Mouse (Mus musculus): ENCODE data around the gene Unc5c. TPM values are rescaled to one million over a fixed set of nuclear protein-coding genes. Genes with fewer than 3 reads are reported as not detected.

Unc5c gene
- polyA plus RNA-seq, 1 experiment from 2014 or later, result 1.6 TPM

- Histone ChIP-seq H3K9ac (no peak overlapping the region), H3K36me3 (no peaks in the 10 kb centered on the region), H3K9me3 (replicated peaks) (no peaks in the 10 kb centered on the region), H3K4me3 (no peak overlapping the region), H3K4me2 (no peak overlapping the region), H3K4me1 (replicated peaks) (no peaks in the 10 kb centered on the region), H3K27me3 (no peaks in the 10 kb centered on the region), H3K27ac (no peak overlapping the region)
- WGBS, result 43% methylated on average over 5 of the region's 5 CpGs
- no peak for ATAC-seq (replicated peaks; ENCODE audit: insufficient number of reproducible peaks, insufficient read depth, low FRiP score, low read depth)
These were observed 46.4 kb downstream of the Unc5c start for GRCm38 (mm10) chr3:141511253-141512038.

DNA sequence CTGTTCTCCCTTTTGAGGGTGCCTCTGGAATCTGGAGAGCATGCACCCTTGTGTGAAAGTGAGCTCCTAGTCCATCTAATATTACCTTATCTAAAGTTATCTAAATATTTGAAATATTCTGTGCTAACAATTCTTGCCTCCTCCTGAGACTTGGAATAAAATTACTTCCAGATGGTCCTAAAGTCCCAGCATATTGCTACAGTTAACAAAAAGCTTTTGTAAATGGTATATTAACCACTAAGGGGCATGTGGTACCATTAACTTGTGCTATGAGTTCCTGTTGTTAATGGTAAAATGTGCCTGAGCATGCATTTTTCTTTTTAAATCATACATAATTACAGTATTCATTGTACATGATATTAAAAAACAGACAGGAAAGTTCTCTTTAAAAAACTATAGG, 63.7 kb downstream of the Unc5c start:
- Histone ChIP-seq H3K27me3 (no peaks in the 10 kb centered on the region), H3K9me3 (replicated peaks) (no peaks in the 10 kb centered on the region), H3K4me3 (no peak overlapping the region), H3K36me3 (no peaks in the 10 kb centered on the region), H3K9ac (no peak overlapping the region), H3K27ac (no peak overlapping the region), H3K4me1 (replicated peaks) (no peaks in the 10 kb centered on the region), H3K4me2 (no peak overlapping the region)
- ATAC-seq (replicated peaks; ENCODE audit: insufficient number of reproducible peaks, insufficient read depth, low FRiP score, low read depth), result no peak

DNA sequence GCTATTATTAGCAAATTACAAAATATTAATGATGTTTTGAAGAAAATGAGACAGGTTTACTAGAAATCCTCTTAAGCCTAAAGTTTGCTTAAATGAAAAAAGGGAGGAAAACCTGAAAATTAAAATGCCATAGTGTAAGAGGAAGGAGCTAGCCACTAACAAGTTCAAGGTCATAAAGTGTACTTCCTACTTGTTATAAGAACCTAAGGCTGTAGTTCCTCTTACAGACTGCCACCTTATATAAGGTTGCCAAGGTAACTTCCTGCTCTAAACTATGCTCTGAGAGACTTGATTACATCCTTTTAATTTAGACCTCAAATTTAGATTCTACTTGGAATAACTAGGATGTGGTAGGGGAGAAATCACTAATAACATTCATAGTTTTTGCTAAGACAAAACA, 64.6 kb downstream of the Unc5c start:
- ATAC-seq (replicated peaks; ENCODE audit: insufficient number of reproducible peaks, insufficient read depth, low FRiP score, low read depth), result no peak

GRCm38 (mm10) chr3:141533861-141534260, 68.8 kb downstream of the Unc5c start:
- H3K4me1 ChIP-seq (replicated peaks), result no peaks in the 10 kb centered on the region
- H3K36me3 ChIP-seq, result no peaks in the 10 kb centered on the region
- no peak overlapping the region for H3K27ac ChIP-seq
- H3K4me2 ChIP-seq, result no peak overlapping the region
- WGBS, result 82% methylated on average over 5 of the region's 5 CpGs
- no peak overlapping the region for H3K9ac ChIP-seq
- H3K4me3 ChIP-seq, result no peak overlapping the region
- ATAC-seq (replicated peaks; ENCODE audit: insufficient number of reproducible peaks, insufficient read depth, low FRiP score, low read depth), result no peak
- no peaks in the 10 kb centered on the region for H3K9me3 ChIP-seq (replicated peaks)
- no peaks in the 10 kb centered on the region for H3K27me3 ChIP-seq

More for the DNA sequence above, 64.6 kb downstream of the Unc5c start:
- no peaks in the 10 kb centered on the region for H3K9me3 ChIP-seq (replicated peaks)
- no peaks in the 10 kb centered on the region for H3K27me3 ChIP-seq
- H3K27ac ChIP-seq, result no peak overlapping the region
- no peak overlapping the region for H3K9ac ChIP-seq
- no peaks in the 10 kb centered on the region for H3K4me1 ChIP-seq (replicated peaks)
- no peaks in the 10 kb centered on the region for H3K36me3 ChIP-seq
- no peak overlapping the region for H3K4me2 ChIP-seq
- no peak overlapping the region for H3K4me3 ChIP-seq

GRCm38 (mm10) chr3:141536857-141537256, 71.8 kb downstream of the Unc5c start:
- H3K27me3 ChIP-seq, result no peaks in the 10 kb centered on the region
- H3K9ac ChIP-seq, result no peak overlapping the region
- no peak overlapping the region for H3K4me2 ChIP-seq
- no peak overlapping the region for H3K27ac ChIP-seq
- no peak for ATAC-seq (replicated peaks; ENCODE audit: insufficient number of reproducible peaks, insufficient read depth, low FRiP score, low read depth)
- no peaks in the 10 kb centered on the region for H3K9me3 ChIP-seq (replicated peaks)
- 46% methylated on average over 5 of the region's 5 CpGs for WGBS
- no peaks in the 10 kb centered on the region for H3K4me1 ChIP-seq (replicated peaks)
- H3K4me3 ChIP-seq, result no peak overlapping the region
- no peaks in the 10 kb centered on the region for H3K36me3 ChIP-seq

GRCm38 (mm10) chr3:141538120-141538519, 73.1 kb downstream of the Unc5c start:
- Histone ChIP-seq H3K4me1 (replicated peaks) (no peaks in the 10 kb centered on the region), H3K36me3 (no peaks in the 10 kb centered on the region), H3K27ac (no peak overlapping the region), H3K9ac (no peak overlapping the region), H3K27me3 (no peaks in the 10 kb centered on the region), H3K9me3 (replicated peaks) (no peaks in the 10 kb centered on the region), H3K4me2 (no peak overlapping the region), H3K4me3 (no peak overlapping the region)
- 79% methylated on average over 1 of the region's 1 CpGs for WGBS
- ATAC-seq (replicated peaks; ENCODE audit: insufficient number of reproducible peaks, insufficient read depth, low FRiP score, low read depth), result no peak

- Histone ChIP-seq H3K4me2 (no peak overlapping the region), H3K27ac (no peak overlapping the region), H3K9me3 (replicated peaks) (no peaks in the 10 kb centered on the region), H3K27me3 (no peaks in the 10 kb centered on the region), H3K9ac (no peak overlapping the region), H3K36me3 (no peaks in the 10 kb centered on the region), H3K4me3 (no peak overlapping the region), H3K4me1 (replicated peaks) (no peaks in the 10 kb centered on the region)
- ATAC-seq (replicated peaks; ENCODE audit: insufficient number of reproducible peaks, insufficient read depth, low FRiP score, low read depth), result no peak
- WGBS, result 79% methylated on average over 7 of the region's 7 CpGs
These were observed 75.7 kb downstream of the Unc5c start for GRCm38 (mm10) chr3:141540749-141541148.

DNA sequence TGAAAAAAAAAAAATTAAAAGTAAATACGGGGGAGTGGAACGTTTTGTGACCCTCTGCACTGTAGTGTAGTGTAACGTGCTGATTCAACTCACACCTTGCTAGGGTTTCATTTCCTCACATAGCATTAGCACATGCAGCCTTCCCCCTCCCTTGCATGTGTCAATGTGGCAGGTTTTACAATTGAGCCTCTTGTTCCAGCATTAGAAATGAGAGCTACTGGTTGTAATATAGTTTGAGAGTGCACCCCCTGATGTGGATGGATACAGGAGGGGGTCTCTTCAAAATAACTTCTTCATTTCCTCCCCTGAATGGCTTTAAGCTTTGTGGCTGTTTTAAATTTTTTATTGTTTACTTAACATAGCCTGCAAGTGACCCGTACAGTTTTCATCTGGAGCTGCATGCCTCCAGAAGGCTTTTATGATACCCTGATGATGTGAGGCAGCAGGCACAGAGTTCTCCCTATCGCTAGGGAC, 82.4 kb downstream of the Unc5c start:
- Histone ChIP-seq H3K9me3 (replicated peaks) (no peaks in the 10 kb centered on the region), H3K4me2 (no peak overlapping the region), H3K36me3 (no peaks in the 10 kb centered on the region), H3K27ac (no peak overlapping the region), H3K4me3 (no peak overlapping the region), H3K27me3 (no peaks in the 10 kb centered on the region), H3K9ac (no peak overlapping the region), H3K4me1 (replicated peaks) (no peaks in the 10 kb centered on the region)
- 46% methylated on average over 5 of the region's 5 CpGs for WGBS
- ATAC-seq (replicated peaks; ENCODE audit: insufficient number of reproducible peaks, insufficient read depth, low FRiP score, low read depth), result no peak

- H3K9ac ChIP-seq, result no peak overlapping the region
- H3K36me3 ChIP-seq, result no peaks in the 10 kb centered on the region
- H3K4me3 ChIP-seq, result no peak overlapping the region
- H3K9me3 ChIP-seq (replicated peaks), result no peaks in the 10 kb centered on the region
- H3K4me1 ChIP-seq (replicated peaks), result no peaks in the 10 kb centered on the region
- no peaks in the 10 kb centered on the region for H3K27me3 ChIP-seq
- H3K4me2 ChIP-seq, result no peak overlapping the region
- no peak for ATAC-seq (replicated peaks; ENCODE audit: insufficient number of reproducible peaks, insufficient read depth, low FRiP score, low read depth)
- H3K27ac ChIP-seq, result no peak overlapping the region
- 30% methylated on average over 3 of the region's 3 CpGs for WGBS
These were observed 84.6 kb downstream of the Unc5c start for GRCm38 (mm10) chr3:141549661-141550060.

- Histone ChIP-seq H3K27ac (no peak overlapping the region), H3K27me3 (no peaks in the 10 kb centered on the region), H3K4me2 (no peak overlapping the region), H3K9me3 (replicated peaks) (no peaks in the 10 kb centered on the region), H3K9ac (no peak overlapping the region), H3K36me3 (no peaks in the 10 kb centered on the region), H3K4me3 (no peak overlapping the region), H3K4me1 (replicated peaks) (no peaks in the 10 kb centered on the region)
- no peak for ATAC-seq (replicated peaks; ENCODE audit: insufficient number of reproducible peaks, insufficient read depth, low FRiP score, low read depth)
- WGBS, result 82% methylated on average over 1 of the region's 1 CpGs
These were observed 87.9 kb downstream of the Unc5c start for GRCm38 (mm10) chr3:141552960-141553359.

- no peak overlapping the region for H3K9ac ChIP-seq
- H3K27ac ChIP-seq, result no peak overlapping the region
- H3K4me2 ChIP-seq, result no peak overlapping the region
- 76% methylated on average over 5 of the region's 5 CpGs for WGBS
- H3K4me3 ChIP-seq, result no peak overlapping the region
- H3K4me1 ChIP-seq (replicated peaks), result no peaks in the 10 kb centered on the region
- H3K36me3 ChIP-seq, result no peaks in the 10 kb centered on the region
- ATAC-seq (replicated peaks; ENCODE audit: insufficient number of reproducible peaks, insufficient read depth, low FRiP score, low read depth), result no peak
- no peaks in the 10 kb centered on the region for H3K27me3 ChIP-seq
- no peaks in the 10 kb centered on the region for H3K9me3 ChIP-seq (replicated peaks)
These were observed 92.1 kb downstream of the Unc5c start for GRCm38 (mm10) chr3:141557072-141557471.

DNA sequence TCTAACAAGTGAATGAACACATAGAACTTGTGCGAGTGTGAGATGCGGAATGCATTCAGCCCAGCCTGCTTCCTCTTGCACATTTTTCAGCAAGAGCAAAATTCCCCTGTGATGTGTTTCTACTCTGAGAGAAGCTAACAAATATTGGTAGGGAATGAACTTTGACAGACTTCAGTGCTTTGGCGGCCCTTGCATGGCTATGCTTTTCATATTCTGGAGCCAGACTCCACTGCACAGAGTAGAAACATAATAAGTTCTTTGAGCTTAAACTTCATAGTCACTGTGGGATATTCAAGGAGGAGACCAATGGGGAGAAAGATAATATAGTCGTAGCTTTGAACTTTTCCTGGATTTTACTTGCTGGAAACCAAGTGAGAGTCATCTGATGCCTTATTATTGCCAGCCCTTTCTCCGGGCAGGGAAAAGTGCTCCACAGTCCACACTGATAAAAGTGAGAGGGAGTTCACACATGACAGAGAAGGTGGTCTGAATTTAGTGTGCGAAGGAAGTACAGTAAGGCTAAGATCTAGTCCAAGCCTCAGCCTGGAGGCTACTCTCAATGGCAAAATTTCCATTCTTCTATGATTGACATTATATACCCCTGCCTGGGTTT, 110.2 kb downstream of the Unc5c start:
- no peaks in the 10 kb centered on the region for H3K4me1 ChIP-seq (replicated peaks)
- no peak for ATAC-seq (replicated peaks; ENCODE audit: insufficient number of reproducible peaks, insufficient read depth, low FRiP score, low read depth)
- H3K9me3 ChIP-seq (replicated peaks), result no peaks in the 10 kb centered on the region
- H3K27me3 ChIP-seq, result no peaks in the 10 kb centered on the region
- H3K36me3 ChIP-seq, result no peaks in the 10 kb centered on the region
- H3K27ac ChIP-seq, result no peak overlapping the region
- H3K4me2 ChIP-seq, result no peak overlapping the region
- H3K4me3 ChIP-seq, result no peak overlapping the region
- H3K9ac ChIP-seq, result no peak overlapping the region
- 62% methylated on average over 6 of the region's 6 CpGs for WGBS

All from heart, embryonic 15.5 days (tissue).